Mouse (Mus musculus): ENCODE results near the gene Tbc1d1.

DNA sequence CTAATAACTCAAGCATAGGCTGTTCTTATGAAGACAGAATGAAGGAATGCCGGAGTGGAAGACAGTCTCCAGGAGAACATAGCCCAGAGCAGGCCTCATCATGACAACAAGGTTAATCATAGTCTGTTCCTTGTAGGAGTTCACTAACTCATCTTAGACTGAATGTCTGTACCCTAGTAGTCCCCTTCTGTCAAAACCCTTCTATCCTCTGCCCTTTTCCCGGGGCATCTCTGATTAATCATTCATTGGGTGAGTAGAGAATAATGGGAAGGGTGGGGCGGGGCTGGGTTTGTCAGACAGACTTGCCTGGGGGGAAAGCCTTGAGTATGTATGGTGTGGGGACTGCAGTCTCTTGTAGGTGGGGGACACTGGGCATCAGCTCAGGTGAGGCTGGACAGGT, 79.1 kb downstream of the Tbc1d1 start:
- TF ChIP-seq POLR2A (IDR thresholded peaks at IDR 0.05; ENCODE audit: low read depth, low read length) (no peak), CTCF (conservative IDR thresholded peaks at IDR 0.05 in 1 of 2, IDR thresholded peaks at IDR 0.05 in 1 of 2; ENCODE audit: low read depth in 2 of 2, low read length in 2 of 2) (no peak), EP300 (IDR thresholded peaks at IDR 0.05; ENCODE audit: low read length) (no peak), ETS1 (conservative IDR thresholded peaks at IDR 0.05; ENCODE audit: low read depth, low read length) (no peak), MAX (IDR thresholded peaks at IDR 0.05; ENCODE audit: low read length) (no peak), USF1 (IDR thresholded peaks at IDR 0.05; ENCODE audit: low read depth, low read length) (no peak), USF2 (conservative IDR thresholded peaks at IDR 0.05; ENCODE audit: low read depth, low read length) (no peak), NRF1 (IDR thresholded peaks at IDR 0.05; ENCODE audit: low read depth, low read length) (no peak), JUND (conservative IDR thresholded peaks at IDR 0.05; ENCODE audit: low read depth, low read length) (no peak), ELF1 (IDR thresholded peaks at IDR 0.05; ENCODE audit: low read depth, low read length) (no peak), ZNF384 (IDR thresholded peaks at IDR 0.05; ENCODE audit: low read depth, low read length) (no peak)
